Mouse (Mus musculus) CH12.LX (cell line): Measurements from ENCODE around the gene Bcl2l11. TPM values are rescaled to one million over a fixed set of nuclear protein-coding genes. Genes with fewer than 3 reads are reported as not detected.

Experiments used
- DNase-seq: peaks from one replicate; pipeline ENCODE4 v3.0.0-alpha.2; 2013; ENCODE audit errors: extremely low read depth
- H3K27ac ChIP-seq: 2 replicates; pipeline ENCODE4 v1.5.1; 2012; ENCODE audit warnings: low read depth, mild to moderate bottlenecking, control low read depth, moderate library complexity; ENCODE audit not compliant: insufficient read depth
- H3K27me3 ChIP-seq: replicated peaks from 2 replicates; pipeline ENCODE3; 2012; ENCODE audit warnings: inconsistent platforms
- H3K36me3 ChIP-seq, 2 experiments: replicated peaks in 1 of 2; 2 replicates each; pipeline versions ENCODE3 to v1.6.1; 2012; ENCODE audit warnings: inconsistent platforms in 1 of 2, low read length in 1 of 2, mild to moderate bottlenecking in 1 of 2, mixed read lengths in 1 of 2, moderate library complexity in 1 of 2; ENCODE audit not compliant: control insufficient read depth in 1 of 2, insufficient read depth in 1 of 2
- H3K4me1 ChIP-seq, 2 experiments: 2 replicates each; pipeline ENCODE4 v1.6.1; 2012; ENCODE audit warnings: inconsistent platforms in 1 of 2, moderate library complexity in 1 of 2; ENCODE audit not compliant: insufficient read depth in 2 of 2, control insufficient read depth in 1 of 2
- H3K4me2 ChIP-seq: 2 replicates; pipeline ENCODE4 v1.6.1; 2012; ENCODE audit warnings: low read depth, mild to moderate bottlenecking, control low read depth; ENCODE audit not compliant: poor library complexity, insufficient read depth, severe bottlenecking
- H3K4me3 ChIP-seq, 3 experiments: fragments of 150-350 bp in 1 of 3; sonication (generic) in 1 of 3; replicated peaks in 1 of 3; 2 replicates each; pipeline versions ENCODE3 to v1.5.1; 2011 to 2012; ENCODE audit warnings: low read depth in 2 of 3, low read length in 2 of 3, mild to moderate bottlenecking in 2 of 3, moderate library complexity in 2 of 3, control low read depth in 1 of 3, improper control_type of control experiment in 1 of 3, inconsistent platforms in 1 of 3, mixed read lengths in 1 of 3; ENCODE audit not compliant: poor library complexity in 1 of 3
- H3K79me2 ChIP-seq: replicated peaks from 2 replicates; pipeline ENCODE4 v1.6.1; 2012; ENCODE audit warnings: mild to moderate bottlenecking, moderate library complexity; ENCODE audit not compliant: control insufficient read depth, poor library complexity, insufficient read depth, severe bottlenecking; ENCODE audit errors: extremely low read depth
- H3K9ac ChIP-seq: 2 replicates; pipeline ENCODE4 v1.6.1; 2012; ENCODE audit warnings: low read depth, mild to moderate bottlenecking, control low read depth, moderate library complexity; ENCODE audit not compliant: insufficient read depth
- H3K9me3 ChIP-seq: replicated peaks from 2 replicates; pipeline ENCODE3; 2012; ENCODE audit warnings: low read length, inconsistent platforms, mixed read lengths
- BHLHE40 ChIP-seq: IDR thresholded peaks from 2 replicates; pipeline ENCODE4 v1.6.1; 2011; ENCODE audit warnings: mild to moderate bottlenecking, low read depth, low read length, improper control_type of control experiment
- CHD1 ChIP-seq: IDR thresholded peaks from 2 replicates; pipeline ENCODE4 v1.6.1; 2012; ENCODE audit warnings: low read depth, low read length, improper control_type of control experiment, inconsistent platforms
- ELF1 ChIP-seq: IDR thresholded peaks from 2 replicates; pipeline ENCODE4 v1.6.1; 2014; ENCODE audit warnings: low read depth, mild to moderate bottlenecking, inconsistent platforms, low read length, improper control_type of control experiment
- EP300 ChIP-seq: IDR thresholded peaks from 2 replicates; pipeline ENCODE4 v1.6.1; 2011; ENCODE audit warnings: low read length, improper control_type of control experiment
- ETS1 ChIP-seq: conservative IDR thresholded peaks from 2 replicates; pipeline ENCODE4 v1.6.1; 2012; ENCODE audit warnings: low read depth, mild to moderate bottlenecking, inconsistent platforms, low read length, improper control_type of control experiment, moderate library complexity
- GABPA ChIP-seq: IDR thresholded peaks from 2 replicates; pipeline ENCODE4 v1.6.1; 2012; ENCODE audit warnings: low read depth, low read length, improper control_type of control experiment, inconsistent platforms; ENCODE audit not compliant: insufficient replicate concordance
- POLR2A ChIP-seq: IDR thresholded peaks from 2 replicates; pipeline ENCODE4 v1.6.1; 2011; ENCODE audit warnings: low read depth, mild to moderate bottlenecking, improper control_type of control experiment, low read length
- POLR2AphosphoS2 ChIP-seq: IDR thresholded peaks from 2 replicates; pipeline ENCODE4 v1.6.1; 2011; ENCODE audit warnings: low read depth, low read length, improper control_type of control experiment
- RCOR1 ChIP-seq: conservative IDR thresholded peaks from 2 replicates; pipeline ENCODE4 v1.6.1; 2012; ENCODE audit warnings: low read depth, mild to moderate bottlenecking, inconsistent platforms, low read length, improper control_type of control experiment
- SMC3 ChIP-seq: IDR thresholded peaks from 2 replicates; pipeline ENCODE4 v1.6.1; 2011; ENCODE audit warnings: low read depth, low read length, improper control_type of control experiment
- TBP ChIP-seq: conservative IDR thresholded peaks from 2 replicates; pipeline ENCODE4 v1.6.1; 2011; ENCODE audit warnings: low read depth, low read length, improper control_type of control experiment
- ZC3H11A ChIP-seq: IDR thresholded peaks from 2 replicates; pipeline ENCODE4 v1.6.1; 2012; ENCODE audit warnings: low read depth, mild to moderate bottlenecking, inconsistent platforms, low read length, improper control_type of control experiment
- ZNF384 ChIP-seq: IDR thresholded peaks from 2 replicates; pipeline ENCODE4 v1.6.1; 2012; ENCODE audit warnings: low read depth, low read length, improper control_type of control experiment, inconsistent platforms
- dilution Hi-C: fragments of 300-500 bp; cut with MboI; formaldehyde crosslinking; loops from 2 replicates; pipeline ENCODE4 v1.14.3; 2020; ENCODE audit warnings: low sequenced_read_pairs; ENCODE audit not compliant: extremely low pct_unique_long_range_greater_than_20kb, extremely low pct_ligation_motif_present
- in situ Hi-C: fragments of 300-500 bp; cut with MboI; formaldehyde crosslinking; loops from 3 replicates; pipeline ENCODE4 v1.14.3; 2019; ENCODE audit warnings: low sequenced_read_pairs, low pct_ligation_motif_present, low pct_unique_long_range_greater_than_20kb, mixed read lengths
- polyA plus RNA-seq: library from polyadenylated mRNA; unstranded; fragments of >175 nt; gene quantifications from 2 replicates; pipeline ENCODE4 v1.2.1, GENCODE M21; 2012; ENCODE audit warnings: low read depth; ENCODE audit not compliant: insufficient read length
- total RNA-seq, 2 experiments: library from RNA; depleted of rRNA; stranded (reverse); fragments of 300-350 nt in 1 of 2; fragments of >200 nt in 1 of 2; gene quantifications; 2 replicates each; pipeline ENCODE4 v1.2.3; 2012 to 2014

Bcl2l11 gene
- total and polyA plus RNA-seq, 3 experiments, result 7.8 to 24.6 (median 11.6) TPM

DNA sequence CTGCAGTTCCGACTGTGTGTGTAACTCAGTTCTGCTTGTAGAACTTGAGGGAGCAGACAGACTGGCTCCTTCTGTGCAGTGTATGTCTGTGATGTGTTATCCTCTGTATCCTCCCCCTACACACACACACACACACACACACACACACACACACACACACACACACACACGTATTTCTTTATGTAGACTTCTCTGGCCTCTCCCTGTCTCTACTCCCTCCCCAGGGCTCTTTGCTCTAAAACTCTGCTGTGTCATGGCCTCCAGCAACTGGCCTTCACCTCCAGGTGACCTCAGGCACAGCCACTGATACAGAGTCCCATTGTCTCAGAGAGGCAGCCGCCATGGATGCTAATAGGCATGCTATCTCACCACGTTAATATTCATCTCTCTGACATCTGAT, 10.3 kb upstream of the Bcl2l11 start:
- no peak for DNase-seq
- H3K27me3 ChIP-seq, result no peaks in the 10 kb centered on the region
- peaks cover 0 to 8% of the 10 kb centered on the region in 2 experiments; a peak in 2 of 4 replicates for H3K4me1 ChIP-seq
- no peaks in the 10 kb centered on the region for H3K79me2 ChIP-seq
- no peaks in the 10 kb centered on the region for H3K36me3 ChIP-seq
- H3K4me3 ChIP-seq, result no peak overlapping the region
- no peak overlapping the region for H3K4me2 ChIP-seq
- H3K9me3 ChIP-seq, result no peaks in the 10 kb centered on the region
- dilution Hi-C loops (no loop called here), in situ Hi-C loops (no loop called here)
- H3K9ac ChIP-seq, result no peak overlapping the region
- H3K27ac ChIP-seq, result no peak overlapping the region
- TF ChIP-seq CHD1 (no peak), ZC3H11A (no peak), RCOR1 (no peak), ELF1 (no peak), ZNF384 (no peak), BHLHE40 (no peak)

DNA sequence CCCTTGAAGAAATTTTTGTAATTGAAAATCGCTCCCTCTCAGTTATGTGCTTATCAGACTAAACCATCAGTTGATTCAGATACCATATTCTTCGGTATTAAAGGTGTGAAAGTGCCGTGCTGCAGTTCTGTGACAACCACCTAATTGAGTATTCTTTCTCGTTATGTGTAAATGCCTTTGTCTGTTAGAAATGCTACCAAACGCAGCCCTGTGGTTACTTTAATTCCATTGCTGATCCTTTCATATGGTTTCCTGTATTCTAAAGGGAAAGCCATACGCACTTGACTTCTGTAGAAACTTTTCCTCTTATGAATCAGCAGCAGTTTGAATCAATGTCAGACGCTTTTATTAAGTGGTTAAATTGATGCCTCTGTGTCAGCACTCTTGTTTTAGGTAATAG, 8.2 kb upstream of the Bcl2l11 start:
- dilution Hi-C loops, result no loop called here
- Histone ChIP-seq H3K9me3 (no peaks in the 10 kb centered on the region), H3K27ac (no peak overlapping the region)

DNA sequence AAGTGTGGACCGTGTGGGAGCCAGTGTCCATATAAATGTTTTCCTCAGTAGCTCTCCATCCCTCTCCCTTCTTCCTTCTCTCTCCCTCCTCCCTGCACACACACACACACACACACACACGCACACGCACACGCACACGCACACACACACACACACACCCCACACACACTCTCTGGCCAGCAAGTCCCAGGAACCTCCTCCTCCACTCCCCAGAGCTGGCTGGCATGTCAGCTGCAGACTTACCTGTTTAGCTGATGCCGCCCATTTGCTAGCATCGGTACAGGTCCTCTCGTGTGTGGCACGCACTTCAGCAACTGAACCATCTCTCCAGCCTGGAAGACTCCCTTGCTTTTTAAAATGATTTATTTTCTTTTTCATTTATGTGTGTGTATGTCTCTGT, 6.9 kb upstream of the Bcl2l11 start:
- Histone ChIP-seq H3K27me3 (no peaks in the 10 kb centered on the region), H3K9ac (no peak overlapping the region), H3K4me2 (no peak overlapping the region), H3K9me3 (peaks cover 7% of the 10 kb centered on the region), H3K27ac (no peak overlapping the region), H3K36me3 (no peaks in the 10 kb centered on the region), H3K79me2 (no peaks in the 10 kb centered on the region), H3K4me3 (no peak overlapping the region), H3K4me1 (peaks cover 0 to 14% of the 10 kb centered on the region in 2 experiments; a peak in 2 of 4 replicates)
- no peak for DNase-seq
- dilution Hi-C loops (no loop called here), in situ Hi-C loops (no loop called here)
- TF ChIP-seq POLR2AphosphoS2 (no peak), ELF1 (no peak), SMC3 (no peak), ETS1 (no peak), POLR2A (no peak), TBP (no peak)

More for the DNA sequence above, 8.2 kb upstream of the Bcl2l11 start:
- H3K4me2 ChIP-seq, result no peak overlapping the region
- no peaks in the 10 kb centered on the region for H3K79me2 ChIP-seq
- in situ Hi-C loops, result no loop called here
- no peaks in the 10 kb centered on the region for H3K36me3 ChIP-seq
- H3K27me3 ChIP-seq, result no peaks in the 10 kb centered on the region
- 0 out of 2 replicates have a peak, but pooled peaks have one; percentile 10 for TF ChIP-seq EP300
- TF ChIP-seq GABPA, result no peak
- TF ChIP-seq BHLHE40, result peak; percentile 41; the same call in 1 of the 2 replicates
- DNase-seq, result no peak
- H3K4me1 ChIP-seq, result peaks cover 0 to 14% of the 10 kb centered on the region in 2 experiments; a peak in 2 of 4 replicates
- no peak overlapping the region for H3K9ac ChIP-seq
- no peak overlapping the region for H3K4me3 ChIP-seq
